Mouse (Mus musculus) bone marrow, adult 2 months (tissue): ENCODE results near the gene Snx5.

Experiments used
- CTCF ChIP-seq: fragments of 200-500 bp; IDR thresholded peaks from 2 replicates; pipeline ENCODE4 v1.5.1; 2011; ENCODE audit warnings: low read length, control low read depth; ENCODE audit not compliant: control insufficient read depth, insufficient read depth
- POLR2A ChIP-seq: fragments of 200-500 bp; IDR thresholded peaks from 2 replicates; pipeline ENCODE4 v1.6.1; 2011; ENCODE audit warnings: low read depth, mild to moderate bottlenecking, control low read depth, low read length, borderline replicate concordance; ENCODE audit not compliant: control insufficient read depth

DNA sequence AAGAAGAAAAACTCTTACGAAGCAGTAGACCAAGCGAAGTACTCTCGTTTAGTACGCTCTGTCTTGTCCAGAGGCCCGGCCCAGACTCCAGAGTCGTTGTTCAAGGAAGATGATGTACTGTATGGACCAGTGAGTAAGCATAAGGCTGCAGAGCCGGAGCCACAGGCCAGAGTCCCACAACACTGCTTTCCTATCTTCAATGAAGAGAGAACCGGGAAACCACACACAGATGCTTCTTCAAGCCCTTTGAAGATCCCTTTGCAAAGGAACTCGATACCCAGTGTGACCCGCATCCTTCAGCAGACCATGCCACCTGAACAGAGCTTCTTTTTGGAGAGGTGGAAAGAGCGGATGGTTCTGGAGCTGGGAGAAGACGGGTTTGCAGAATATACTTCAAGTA, 1.4 kb upstream of the Snx5 start:
- TF ChIP-seq CTCF: no peak
- no peak for TF ChIP-seq POLR2A
